In genomic region chr2:173930606-173931177, GRCm38 (mm10) we compare ENCODE assay signal across 13 mouse cellular contexts.
"Had no signal": no experiment of that assay in that cellular context is flagged by ENCODE, and none has a peak within 500 bp of the region (broad histone marks: within the 10 kb centered on the region; RNA-seq: fewer than 3 reads in every experiment).

No protein-coding gene starts in this region.

- DNase-seq: kidney, postnatal 10 days; kidney, postnatal 36 days; layer of hippocampus, postnatal 36 days; liver; lung, adult 18-20 months; lung, postnatal 10 days; lung, postnatal 36 days; retina, postnatal 1 day; right cerebral cortex, postnatal 25 days; spleen, adult 18-20 months; thymus, adult 2 months; thymus, postnatal 14 days; thymus, postnatal 4 days had no signal
